Mouse (Mus musculus) erythroblast, embryonic 14.5 days (primary cell): ENCODE measurements at regions not wholly inside any gene's neighbourhood (a gene's known extent, or its start where the extent isn't known, plus 50 kb on each side); places are given as distances from the start of the nearest gene placed in this dataset.

Experiments
- H3K27me3 ChIP-seq: 2 replicates; pipeline ENCODE4 v1.6.1; 2012; ENCODE audit warnings: inconsistent platforms; ENCODE audit not compliant: control insufficient read depth
- H3K36me3 ChIP-seq: 2 replicates; pipeline ENCODE4 v1.6.1; 2012; ENCODE audit warnings: mild to moderate bottlenecking, inconsistent platforms; ENCODE audit not compliant: control insufficient read depth
- H3K4me1 ChIP-seq: 2 replicates; pipeline ENCODE4 v1.6.1; 2012; ENCODE audit warnings: inconsistent platforms; ENCODE audit not compliant: control insufficient read depth
- H3K4me3 ChIP-seq: replicated peaks from 2 replicates; pipeline ENCODE3; 2012; ENCODE audit warnings: moderate library complexity, mild to moderate bottlenecking, inconsistent platforms
- H3K9me3 ChIP-seq: 2 replicates; pipeline ENCODE4 v1.6.1; 2012; ENCODE audit warnings: low read length, inconsistent platforms, mixed read lengths; ENCODE audit not compliant: control insufficient read depth
- GATA1 ChIP-seq: IDR thresholded peaks from 2 replicates; pipeline ENCODE4 v1.6.1; 2012; ENCODE audit warnings: low read length, inconsistent platforms, mixed read lengths
- TAL1 ChIP-seq: IDR thresholded peaks from 3 replicates; pipeline ENCODE4 v1.6.1; 2012; ENCODE audit warnings: low read length, inconsistent platforms, mixed read lengths

- H3K4me3 ChIP-seq = no peak overlapping the region
- TF ChIP-seq TAL1 (no peak), GATA1 (no peak)
- peaks cover 2% of the 10 kb centered on the region for H3K4me1 ChIP-seq
- no peaks in the 10 kb centered on the region for H3K27me3 ChIP-seq
- no peaks in the 10 kb centered on the region for H3K9me3 ChIP-seq
- no peaks in the 10 kb centered on the region for H3K36me3 ChIP-seq
Measured at GRCm38 (mm10) chr2:128367266-128368150, 223.5 kb upstream of the Spdye4c start.

GRCm38 (mm10) chr2:128368534-128369273 lies 222.3 kb upstream of the Spdye4c start:
- Histone ChIP-seq H3K27me3 (no peaks in the 10 kb centered on the region), H3K4me3 (no peak overlapping the region), H3K36me3 (no peaks in the 10 kb centered on the region), H3K4me1 (peaks cover 2% of the 10 kb centered on the region), H3K9me3 (no peaks in the 10 kb centered on the region)
- no peak for TF ChIP-seq TAL1
- TF ChIP-seq GATA1 = no peak

DNA sequence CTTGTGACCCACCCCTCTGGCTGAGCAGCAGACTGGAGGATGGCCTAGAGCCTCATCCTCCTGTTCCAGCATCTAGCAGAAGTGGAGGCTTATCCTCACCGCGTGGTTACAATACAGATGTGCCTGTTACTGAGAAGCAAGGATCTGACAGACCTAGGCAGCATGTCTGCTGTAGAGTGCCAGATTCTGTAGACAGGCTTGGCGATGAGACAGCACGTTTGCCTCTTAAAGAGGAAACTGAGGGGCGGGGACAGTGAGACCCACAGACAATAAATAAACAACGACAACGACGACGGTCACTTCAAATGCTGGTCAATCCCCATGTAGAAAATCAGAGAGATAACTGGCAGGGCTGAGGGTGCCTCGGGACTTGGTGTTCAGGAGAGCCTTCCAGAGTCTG lies 220.2 kb upstream of the Spdye4c start:
- H3K9me3 ChIP-seq = no peaks in the 10 kb centered on the region
- H3K36me3 ChIP-seq = no peaks in the 10 kb centered on the region
- no peak for TF ChIP-seq TAL1
- no peak for TF ChIP-seq GATA1
- no peak overlapping the region for H3K4me3 ChIP-seq
- H3K4me1 ChIP-seq = peaks cover 2% of the 10 kb centered on the region
- no peaks in the 10 kb centered on the region for H3K27me3 ChIP-seq

- Histone ChIP-seq H3K4me1 (no peaks in the 10 kb centered on the region), H3K9me3 (no peaks in the 10 kb centered on the region), H3K36me3 (no peaks in the 10 kb centered on the region), H3K4me3 (no peak overlapping the region), H3K27me3 (no peaks in the 10 kb centered on the region)
- TF ChIP-seq TAL1 = no peak
- TF ChIP-seq GATA1 = no peak
Measured at GRCm38 (mm10) chr2:128372204-128372603, 218.8 kb upstream of the Spdye4c start.

DNA sequence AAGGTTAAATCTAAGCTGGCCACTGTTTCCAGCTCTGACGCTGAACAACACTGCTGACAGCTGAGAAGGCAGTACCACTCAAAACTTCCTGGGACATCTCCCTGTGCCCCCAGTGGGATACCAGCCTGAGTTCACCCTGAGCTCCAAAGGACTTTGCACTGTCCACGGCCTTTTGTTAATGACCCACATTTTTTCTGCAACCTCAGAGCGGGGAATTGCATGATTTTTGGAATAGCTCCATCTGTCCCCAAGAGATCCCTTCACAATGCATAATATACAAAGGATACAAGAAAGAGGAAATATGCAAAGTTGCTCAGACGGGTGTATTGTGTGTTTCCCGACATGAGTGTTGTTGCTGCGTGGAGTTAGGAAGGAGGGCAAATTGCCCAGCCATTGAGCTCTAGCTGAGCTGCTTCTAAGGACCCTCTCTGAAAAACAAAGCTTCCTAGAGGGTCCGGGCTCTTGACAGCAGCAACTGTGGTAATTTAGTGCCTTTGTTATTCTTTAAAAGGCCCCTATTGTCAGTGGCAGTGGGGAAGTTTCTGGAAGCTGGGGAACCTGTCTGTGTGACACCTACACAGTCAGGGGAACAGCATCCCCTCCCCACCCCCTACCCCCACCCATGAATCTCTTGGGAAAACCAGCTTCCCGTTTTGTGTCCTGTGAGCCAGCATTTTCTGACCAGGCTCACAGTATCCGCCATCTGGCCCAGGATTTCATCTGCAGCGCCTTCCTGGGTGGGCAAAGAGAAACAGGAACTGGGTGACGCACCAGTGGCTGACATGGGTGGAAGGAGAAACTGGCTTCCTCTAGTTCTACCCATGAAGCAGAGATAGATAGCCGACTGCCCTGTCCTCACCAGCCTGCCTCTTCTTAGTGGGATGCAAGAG lies 217.4 kb upstream of the Spdye4c start:
- TF ChIP-seq GATA1 (no peak), TAL1 (no peak)
- no peaks in the 10 kb centered on the region for H3K27me3 ChIP-seq
- H3K36me3 ChIP-seq = no peaks in the 10 kb centered on the region
- no peaks in the 10 kb centered on the region for H3K4me1 ChIP-seq
- no peaks in the 10 kb centered on the region for H3K9me3 ChIP-seq
- H3K4me3 ChIP-seq = no peak overlapping the region

- Histone ChIP-seq H3K27me3 (no peaks in the 10 kb centered on the region), H3K4me1 (no peaks in the 10 kb centered on the region), H3K4me3 (no peak overlapping the region), H3K9me3 (no peaks in the 10 kb centered on the region), H3K36me3 (no peaks in the 10 kb centered on the region)
- no peak for TF ChIP-seq GATA1
- no peak for TF ChIP-seq TAL1
Measured at GRCm38 (mm10) chr2:128374253-128374566, 216.8 kb upstream of the Spdye4c start.

DNA sequence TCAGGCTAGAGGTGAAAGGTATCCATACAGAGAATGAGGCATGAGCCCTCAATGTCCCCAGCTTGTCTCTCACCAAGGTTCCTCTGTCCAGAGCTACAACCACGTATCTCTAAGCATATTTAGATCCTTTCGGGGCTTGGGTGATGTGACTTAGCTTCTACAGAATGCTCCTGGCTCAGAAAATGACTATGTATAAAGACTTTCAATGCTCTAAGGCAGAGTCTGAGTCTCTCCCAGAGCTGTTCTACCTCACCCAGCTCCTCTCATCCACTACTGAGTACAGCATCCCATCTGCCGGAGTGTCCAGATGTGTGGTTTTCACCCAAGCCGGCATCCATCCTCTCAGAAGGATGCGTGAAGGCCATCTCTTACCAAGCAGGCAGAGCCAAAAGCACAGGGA lies 216.1 kb upstream of the Spdye4c start:
- Histone ChIP-seq H3K36me3 (no peaks in the 10 kb centered on the region), H3K9me3 (no peaks in the 10 kb centered on the region), H3K27me3 (no peaks in the 10 kb centered on the region), H3K4me3 (no peak overlapping the region), H3K4me1 (no peaks in the 10 kb centered on the region)
- TF ChIP-seq GATA1 (no peak), TAL1 (no peak)

DNA sequence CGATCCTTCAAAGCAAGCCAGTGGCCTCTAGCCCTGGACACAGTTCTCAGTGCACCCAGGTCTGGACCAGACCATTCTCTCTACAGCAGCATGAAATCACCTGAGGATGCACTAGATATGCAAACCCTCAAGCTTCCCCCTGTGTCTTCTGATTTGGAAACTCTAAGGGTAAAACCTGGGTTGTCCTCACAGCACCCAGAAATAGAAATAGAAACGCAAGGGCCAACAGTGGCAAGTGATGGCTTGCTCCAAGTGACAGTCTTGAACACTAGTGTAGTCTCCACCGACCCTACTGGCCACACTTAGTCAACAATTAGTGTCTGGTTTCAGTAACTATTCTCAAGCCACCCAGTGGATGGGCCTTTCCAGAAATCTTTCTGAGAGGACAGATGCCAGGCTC lies 215.2 kb upstream of the Spdye4c start:
- Histone ChIP-seq H3K4me3 (no peak overlapping the region), H3K27me3 (no peaks in the 10 kb centered on the region), H3K9me3 (no peaks in the 10 kb centered on the region), H3K36me3 (no peaks in the 10 kb centered on the region), H3K4me1 (no peaks in the 10 kb centered on the region)
- TF ChIP-seq TAL1 (no peak), GATA1 (no peak)

DNA sequence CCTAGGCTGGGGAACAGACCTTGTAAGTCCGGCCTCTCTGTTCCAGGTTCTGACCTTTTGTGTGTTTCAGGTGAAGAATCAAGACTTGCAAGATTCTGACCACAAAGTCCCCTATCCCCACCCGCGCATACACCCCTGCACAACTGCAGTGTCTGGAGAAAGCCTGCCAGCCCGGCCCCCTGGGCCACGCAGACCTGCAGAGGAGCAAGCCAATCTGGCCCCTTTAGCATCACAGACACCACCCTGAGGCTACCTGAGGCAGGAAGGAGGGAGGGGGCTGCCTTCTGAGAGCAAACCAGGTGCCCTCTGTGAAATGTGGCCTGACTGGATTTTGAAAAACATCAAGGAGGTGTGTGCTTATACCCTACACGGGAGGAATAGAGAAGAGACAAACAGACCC lies 213.8 kb upstream of the Spdye4c start:
- H3K9me3 ChIP-seq = no peaks in the 10 kb centered on the region
- H3K4me3 ChIP-seq = no peak overlapping the region
- H3K27me3 ChIP-seq = no peaks in the 10 kb centered on the region
- TF ChIP-seq GATA1 = no peak
- TF ChIP-seq TAL1 = no peak
- no peaks in the 10 kb centered on the region for H3K36me3 ChIP-seq
- no peaks in the 10 kb centered on the region for H3K4me1 ChIP-seq
